Mouse (Mus musculus) layer of hippocampus, adult 11-12 months (tissue): Measurements from ENCODE around the gene Pskh1.
A peak's percentile ranks its signal among the peaks of the same experiment; 100 is the strongest.

Experiments used
- DNase-seq: peaks from one replicate; pipeline ENCODE4 v3.0.0; 2022; ENCODE audit warnings: low spot score

Gene Pskh1

GRCm38 (mm10) chr8:105893339-105893738, 6.9 kb upstream of the Pskh1 start, which contains the start of gene Nrn1l:
Nrn1l (plus strand) TSS chr8:105893567.
- peak; percentile 84 for DNase-seq

GRCm38 (mm10) chr8:105897801-105898480, 2.3 kb upstream of the Pskh1 start:
- DNase-seq, result no peak

GRCm38 (mm10) chr8:105900941-105901616, 838 bp downstream of the Pskh1 start:
- no peak for DNase-seq

GRCm38 (mm10) chr8:105919390-105919789, 19.1 kb downstream of the Pskh1 start:
- DNase-seq, result no peak

- no peak for DNase-seq
These were observed 24.9 kb downstream of the Pskh1 start for GRCm38 (mm10) chr8:105925123-105925522.

GRCm38 (mm10) chr8:105930602-105931001, 30.4 kb downstream of the Pskh1 start:
- peak; percentile 84 for DNase-seq

GRCm38 (mm10) chr8:105931271-105931670, 31.0 kb downstream of the Pskh1 start:
- DNase-seq, result no peak

GRCm38 (mm10) chr8:105932525-105932924, 32.3 kb downstream of the Pskh1 start:
- no peak for DNase-seq

- DNase-seq, result no peak
These were observed 33.5 kb downstream of the Pskh1 start, which contains the start of gene Ctrl for GRCm38 (mm10) chr8:105933762-105934161. Ctrl (minus strand) TSS chr8:105933862.

- DNase-seq, result no peak
These were observed 34.9 kb downstream of the Pskh1 start for GRCm38 (mm10) chr8:105935105-105935504.

GRCm38 (mm10) chr8:105935863-105936603, 35.8 kb downstream of the Pskh1 start:
- no peak for DNase-seq

- peak; percentile 89 for DNase-seq
These were observed 36.7 kb downstream of the Pskh1 start for GRCm38 (mm10) chr8:105936866-105937475.

- DNase-seq, result peak; percentile 57
These were observed 37.5 kb downstream of the Pskh1 start for GRCm38 (mm10) chr8:105937496-105938305.

GRCm38 (mm10) chr8:105938306-105938669, 38.0 kb downstream of the Pskh1 start, which contains the start of gene Psmb10:
Psmb10 (minus strand) TSS chr8:105938444.
- no peak for DNase-seq

- no peak for DNase-seq
These were observed 41.8 kb downstream of the Pskh1 start for GRCm38 (mm10) chr8:105942026-105942425.

GRCm38 (mm10) chr8:105942542-105942941, 42.3 kb downstream of the Pskh1 start:
- DNase-seq, result no peak

GRCm38 (mm10) chr8:105943321-105943739, 43.1 kb downstream of the Pskh1 start, which contains the start of gene Lcat:
Lcat (minus strand) TSS chr8:105943382.
- peak; percentile 53 for DNase-seq

GRCm38 (mm10) chr8:105949350-105949749, 49.1 kb downstream of the Pskh1 start:
- peak; percentile 54 for DNase-seq

GRCm38 (mm10) chr8:105951057-105951659, 50.9 kb downstream of the Pskh1 start:
- peak; percentile 62 for DNase-seq

- no peak for DNase-seq
These were observed 56.3 kb downstream of the Pskh1 start for GRCm38 (mm10) chr8:105956556-105956955.

- DNase-seq, result no peak
These were observed 57.6 kb downstream of the Pskh1 start for GRCm38 (mm10) chr8:105957813-105958212.
